Mouse (Mus musculus) embryonic fibroblast, embryonic 13.5 days (primary cell): Measurements from ENCODE around the gene Snx20.

Experiments used
- CTCF ChIP-seq: IDR thresholded peaks from 2 replicates; pipeline ENCODE4 v1.5.1; 2011; ENCODE audit warnings: mild to moderate bottlenecking, control low read depth, low read length, moderate library complexity, borderline replicate concordance; ENCODE audit not compliant: insufficient read depth
- POLR2A ChIP-seq: IDR thresholded peaks from 2 replicates; pipeline ENCODE4 v1.6.1; 2011; ENCODE audit warnings: low read depth, mild to moderate bottlenecking, control low read depth, low read length, moderate library complexity

DNA sequence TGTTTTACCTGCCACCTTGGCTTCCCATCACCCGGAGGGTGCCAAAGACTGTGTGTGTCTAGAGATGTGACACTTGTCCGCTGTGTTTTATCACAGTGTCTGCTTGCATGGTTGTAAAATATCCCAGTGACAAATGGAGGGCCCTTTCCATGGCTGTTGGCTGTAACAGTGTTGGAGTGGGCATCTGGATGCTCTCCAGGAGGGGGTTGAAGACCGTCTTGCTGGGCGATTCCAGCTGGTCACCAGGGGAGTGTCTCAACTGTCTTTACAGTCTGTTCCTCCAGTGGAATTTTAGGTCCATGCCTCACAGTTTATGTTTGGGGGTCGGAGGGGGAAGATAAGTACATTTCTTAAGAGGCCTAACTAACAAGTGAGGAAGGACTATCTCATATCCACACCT lies 15.0 kb downstream of the Snx20 start:
- TF ChIP-seq CTCF (no peak), POLR2A (no peak)
